Mouse (Mus musculus) lung, adult 2 months (tissue): ENCODE measurements around the gene Nt5m.
"Not testable (repeated sequence)": the region's sequence is repeated elsewhere in the genome, so short reads cannot be mapped to it uniquely, and the experiment has no call there.

Source experiments
- CTCF ChIP-seq: fragments of 200-500 bp; IDR thresholded peaks from 2 replicates; pipeline ENCODE4 v1.5.1; 2011; ENCODE audit warnings: mild to moderate bottlenecking, low read length, control low read depth; ENCODE audit not compliant: insufficient read depth
- POLR2A ChIP-seq: fragments of 200-500 bp; IDR thresholded peaks from 2 replicates; pipeline ENCODE4 v1.6.1; 2011; ENCODE audit warnings: low read depth, mild to moderate bottlenecking, control low read depth, low read length, borderline replicate concordance; ENCODE audit errors: extremely low read depth

- not testable (repeated sequence) for TF ChIP-seq CTCF, POLR2A
Observed at GRCm38 (mm10) chr11:59837789-59838188, 1.5 kb upstream of the Nt5m start.
